Mouse (Mus musculus): ENCODE results near the gene Afap1l2. TPM values are rescaled to one million over a fixed set of nuclear protein-coding genes. Genes with fewer than 3 reads are reported as not detected.

The Afap1l2 gene
- polyA plus RNA-seq, 1 experiment from 2014 or later = 8.1 TPM

- H3K9ac ChIP-seq = no peak overlapping the region
- H3K4me3 ChIP-seq = no peak overlapping the region
- H3K4me2 ChIP-seq (replicated peaks) = no peak overlapping the region
- H3K4me1 ChIP-seq = no peaks in the 10 kb centered on the region
- no peak overlapping the region for H3K27ac ChIP-seq
- no peaks in the 10 kb centered on the region for H3K9me3 ChIP-seq (replicated peaks)
- H3K36me3 ChIP-seq = no peaks in the 10 kb centered on the region
- WGBS = 95% methylated on average over 7 of the region's 7 CpGs
- H3K27me3 ChIP-seq = no peaks in the 10 kb centered on the region
- ATAC-seq (ENCODE audit: low FRiP score) = no peak
These were observed 61.8 kb downstream of the Afap1l2 start for GRCm38 (mm10) chr19:56946277-56946676.

- no peaks in the 10 kb centered on the region for H3K27me3 ChIP-seq
- H3K9me3 ChIP-seq (replicated peaks) = no peaks in the 10 kb centered on the region
- no peak overlapping the region for H3K4me3 ChIP-seq
- ATAC-seq (ENCODE audit: low FRiP score) = no peak
- H3K9ac ChIP-seq = no peak overlapping the region
- WGBS = 91% methylated on average over 2 of the region's 2 CpGs
- no peak overlapping the region for H3K27ac ChIP-seq
- H3K4me2 ChIP-seq (replicated peaks) = no peak overlapping the region
- H3K36me3 ChIP-seq = no peaks in the 10 kb centered on the region
- H3K4me1 ChIP-seq = no peaks in the 10 kb centered on the region
These were observed 62.4 kb downstream of the Afap1l2 start for GRCm38 (mm10) chr19:56945621-56946020.

- Histone ChIP-seq H3K27ac (no peak overlapping the region), H3K4me2 (replicated peaks) (no peak overlapping the region), H3K9ac (no peak overlapping the region), H3K4me3 (no peak overlapping the region), H3K27me3 (no peaks in the 10 kb centered on the region), H3K4me1 (0 out of 2 replicates have a peak, but pooled peaks cover under 1% of the 10 kb centered on the region), H3K36me3 (no peaks in the 10 kb centered on the region), H3K9me3 (replicated peaks) (no peaks in the 10 kb centered on the region)
- ATAC-seq (ENCODE audit: low FRiP score) = no peak
- 100% methylated on average over 3 of the region's 3 CpGs for WGBS
These were observed 63.2 kb downstream of the Afap1l2 start for GRCm38 (mm10) chr19:56944826-56945225.

GRCm38 (mm10) chr19:56944211-56944610 lies 63.8 kb downstream of the Afap1l2 start:
- no peaks in the 10 kb centered on the region for H3K36me3 ChIP-seq
- no peak overlapping the region for H3K4me3 ChIP-seq
- WGBS = 83% methylated on average over 9 of the region's 9 CpGs
- H3K4me1 ChIP-seq = 0 out of 2 replicates have a peak, but pooled peaks cover 4% of the 10 kb centered on the region
- no peaks in the 10 kb centered on the region for H3K27me3 ChIP-seq
- ATAC-seq (ENCODE audit: low FRiP score) = no peak
- no peak overlapping the region for H3K9ac ChIP-seq
- H3K9me3 ChIP-seq (replicated peaks) = no peaks in the 10 kb centered on the region
- H3K4me2 ChIP-seq (replicated peaks) = no peak overlapping the region
- H3K27ac ChIP-seq = no peak overlapping the region

- ATAC-seq (ENCODE audit: low FRiP score) = no peak
These were observed 65.8 kb downstream of the Afap1l2 start for GRCm38 (mm10) chr19:56942216-56942615.

GRCm38 (mm10) chr19:56940507-56940906 lies 67.5 kb downstream of the Afap1l2 start:
- 0 out of 2 replicates have a peak, but pooled peaks cover 4% of the 10 kb centered on the region for H3K4me1 ChIP-seq
- H3K4me2 ChIP-seq (replicated peaks) = no peak overlapping the region
- no peak overlapping the region for H3K9ac ChIP-seq
- H3K27ac ChIP-seq = no peak overlapping the region
- H3K4me3 ChIP-seq = no peak overlapping the region
- no peaks in the 10 kb centered on the region for H3K36me3 ChIP-seq
- no peak for ATAC-seq (ENCODE audit: low FRiP score)
- no peaks in the 10 kb centered on the region for H3K27me3 ChIP-seq
- 92% methylated on average over 11 of the region's 11 CpGs for WGBS
- no peaks in the 10 kb centered on the region for H3K9me3 ChIP-seq (replicated peaks)

More at GRCm38 (mm10) chr19:56942216-56942615, 65.8 kb downstream of the Afap1l2 start:
- Histone ChIP-seq H3K36me3 (no peaks in the 10 kb centered on the region), H3K4me3 (no peak overlapping the region), H3K4me2 (replicated peaks) (no peak overlapping the region), H3K9me3 (replicated peaks) (no peaks in the 10 kb centered on the region), H3K27me3 (no peaks in the 10 kb centered on the region), H3K9ac (no peak overlapping the region), H3K27ac (no peak overlapping the region), H3K4me1 (0 out of 2 replicates have a peak, but pooled peaks cover 4% of the 10 kb centered on the region)
- 96% methylated on average over 7 of the region's 7 CpGs for WGBS

GRCm38 (mm10) chr19:56939826-56940225 lies 68.2 kb downstream of the Afap1l2 start:
- H3K4me3 ChIP-seq = no peak overlapping the region
- WGBS = 76% methylated on average over 9 of the region's 9 CpGs
- no peaks in the 10 kb centered on the region for H3K27me3 ChIP-seq
- no peak overlapping the region for H3K27ac ChIP-seq
- H3K36me3 ChIP-seq = no peaks in the 10 kb centered on the region
- no peak overlapping the region for H3K4me2 ChIP-seq (replicated peaks)
- 0 out of 2 replicates have a peak, but pooled peaks cover 4% of the 10 kb centered on the region for H3K4me1 ChIP-seq
- H3K9me3 ChIP-seq (replicated peaks) = no peaks in the 10 kb centered on the region
- no peak for ATAC-seq (ENCODE audit: low FRiP score)
- no peak overlapping the region for H3K9ac ChIP-seq

- no peak for ATAC-seq (ENCODE audit: low FRiP score)
- Histone ChIP-seq H3K27me3 (no peaks in the 10 kb centered on the region), H3K4me2 (replicated peaks) (no peak overlapping the region), H3K27ac (no peak overlapping the region), H3K9me3 (replicated peaks) (no peaks in the 10 kb centered on the region), H3K36me3 (no peaks in the 10 kb centered on the region), H3K4me3 (no peak overlapping the region), H3K4me1 (0 out of 2 replicates have a peak, but pooled peaks cover 4% of the 10 kb centered on the region), H3K9ac (no peak overlapping the region)
- 92% methylated on average over 5 of the region's 5 CpGs for WGBS
These were observed 70.1 kb downstream of the Afap1l2 start for GRCm38 (mm10) chr19:56937911-56938310.

GRCm38 (mm10) chr19:56936253-56936652 lies 71.8 kb downstream of the Afap1l2 start:
- H3K4me1 ChIP-seq = 0 out of 2 replicates have a peak, but pooled peaks cover 4% of the 10 kb centered on the region
- 96% methylated on average over 8 of the region's 8 CpGs for WGBS
- ATAC-seq (ENCODE audit: low FRiP score) = no peak

GRCm38 (mm10) chr19:56935777-56936176 lies 72.3 kb downstream of the Afap1l2 start:
- whole genome bisulfite sequencing = 88% methylated on average over 7 of the region's 7 CpGs
- no peak overlapping the region for H3K9ac ChIP-seq
- H3K27me3 ChIP-seq = no peaks in the 10 kb centered on the region
- H3K4me2 ChIP-seq (replicated peaks) = no peak overlapping the region
- no peaks in the 10 kb centered on the region for H3K9me3 ChIP-seq (replicated peaks)
- H3K36me3 ChIP-seq = no peaks in the 10 kb centered on the region
- H3K27ac ChIP-seq = no peak overlapping the region
- H3K4me3 ChIP-seq = no peak overlapping the region
- ATAC-seq (ENCODE audit: low FRiP score) = no peak
- H3K4me1 ChIP-seq = 0 out of 2 replicates have a peak, but pooled peaks cover 4% of the 10 kb centered on the region

More at GRCm38 (mm10) chr19:56936253-56936652, 71.8 kb downstream of the Afap1l2 start:
- no peak overlapping the region for H3K27ac ChIP-seq
- H3K27me3 ChIP-seq = no peaks in the 10 kb centered on the region
- no peaks in the 10 kb centered on the region for H3K9me3 ChIP-seq (replicated peaks)
- H3K4me3 ChIP-seq = no peak overlapping the region
- no peaks in the 10 kb centered on the region for H3K36me3 ChIP-seq
- no peak overlapping the region for H3K4me2 ChIP-seq (replicated peaks)
- H3K9ac ChIP-seq = no peak overlapping the region

GRCm38 (mm10) chr19:56935111-56935510 lies 72.9 kb downstream of the Afap1l2 start:
- Histone ChIP-seq H3K36me3 (no peaks in the 10 kb centered on the region), H3K27ac (no peak overlapping the region), H3K27me3 (no peaks in the 10 kb centered on the region), H3K4me1 (0 out of 2 replicates have a peak, but pooled peaks cover 4% of the 10 kb centered on the region), H3K9me3 (replicated peaks) (no peaks in the 10 kb centered on the region), H3K4me2 (replicated peaks) (no peak overlapping the region), H3K9ac (no peak overlapping the region), H3K4me3 (no peak overlapping the region)
- no peak for ATAC-seq (ENCODE audit: low FRiP score)
- WGBS = 87% methylated on average over 6 of the region's 6 CpGs

GRCm38 (mm10) chr19:56933800-56934199 lies 74.2 kb downstream of the Afap1l2 start:
- Histone ChIP-seq H3K4me3 (no peak overlapping the region), H3K27me3 (no peaks in the 10 kb centered on the region), H3K9ac (no peak overlapping the region), H3K9me3 (replicated peaks) (no peaks in the 10 kb centered on the region), H3K27ac (no peak overlapping the region), H3K4me2 (replicated peaks) (no peak overlapping the region), H3K36me3 (no peaks in the 10 kb centered on the region), H3K4me1 (no peaks in the 10 kb centered on the region)
- WGBS = 77% methylated on average over 3 of the region's 3 CpGs
- ATAC-seq (ENCODE audit: low FRiP score) = no peak

- Histone ChIP-seq H3K9ac (no peak overlapping the region), H3K4me2 (replicated peaks) (no peak overlapping the region), H3K9me3 (replicated peaks) (no peaks in the 10 kb centered on the region), H3K27me3 (no peaks in the 10 kb centered on the region), H3K36me3 (no peaks in the 10 kb centered on the region), H3K4me3 (no peak overlapping the region), H3K4me1 (no peaks in the 10 kb centered on the region), H3K27ac (no peak overlapping the region)
- no peak for ATAC-seq (ENCODE audit: low FRiP score)
- WGBS = 80% methylated on average over 9 of the region's 9 CpGs
These were observed 78.0 kb downstream of the Afap1l2 start for GRCm38 (mm10) chr19:56930029-56930428.

Measured in hindbrain, embryonic 12.5 days (tissue).